Mouse (Mus musculus) limb, embryonic 14.5 days (tissue): ENCODE measurements around the gene Spaca6. TPM values are rescaled to one million over a fixed set of nuclear protein-coding genes. Genes with fewer than 3 reads are reported as not detected.

Source experiments
- ATAC-seq: fragments of 200-750 bp; cut with Nextera tagmentation; 2 replicates; pipeline ENCODE4 v1.8.0; 2017; ENCODE audit warnings: low read depth, moderate number of reproducible peaks, moderate TSS enrichment; ENCODE audit not compliant: low FRiP score
- DNase-seq: peaks from one replicate; pipeline ENCODE4 v3.0.0-alpha.2; 2015; ENCODE audit warnings: low spot score
- H3K27ac ChIP-seq: fragments of 300-500 bp; sonication (generic); replicated peaks from 2 replicates; pipeline ENCODE4 v1.5.1; 2014; ENCODE audit warnings: low read depth, mild to moderate bottlenecking, low read length, moderate library complexity, mixed read lengths
- H3K27me3 ChIP-seq: fragments of 300-500 bp; sonication (generic); 2 replicates; pipeline ENCODE4 v1.6.1; 2014; ENCODE audit warnings: low read length, mixed read lengths; ENCODE audit not compliant: control insufficient read depth, insufficient read depth
- H3K36me3 ChIP-seq: fragments of 300-500 bp; sonication (generic); 2 replicates; pipeline ENCODE4 v1.6.1; 2014; ENCODE audit warnings: mild to moderate bottlenecking, low read length, moderate library complexity, mixed read lengths; ENCODE audit not compliant: control insufficient read depth, insufficient read depth
- H3K4me1 ChIP-seq: fragments of 300-500 bp; sonication (generic); 2 replicates; pipeline ENCODE4 v1.6.1; 2014; ENCODE audit warnings: antibody characterized with exemption, low read length, mixed read lengths; ENCODE audit not compliant: control insufficient read depth, insufficient read depth
- H3K4me2 ChIP-seq: fragments of 300-500 bp; sonication (generic); replicated peaks from 2 replicates; pipeline ENCODE4 v1.6.1; 2014; ENCODE audit warnings: low read depth, mild to moderate bottlenecking, low read length, moderate library complexity; ENCODE audit not compliant: severe bottlenecking
- H3K4me3 ChIP-seq: fragments of 300-500 bp; sonication (generic); replicated peaks from 2 replicates; pipeline ENCODE4 v1.5.1; 2014; ENCODE audit warnings: low read length
- H3K9ac ChIP-seq: fragments of 300-500 bp; sonication (generic); 2 replicates; pipeline ENCODE4 v1.6.1; 2014; ENCODE audit warnings: mild to moderate bottlenecking, low read depth, low read length, moderate library complexity; ENCODE audit not compliant: severe bottlenecking
- H3K9me3 ChIP-seq: fragments of 300-500 bp; sonication (generic); 2 replicates; pipeline ENCODE4 v1.6.1; 2016; ENCODE audit warnings: low read length; ENCODE audit not compliant: control insufficient read depth
- POLR2A ChIP-seq: fragments of 200-500 bp; IDR thresholded peaks from 2 replicates; pipeline ENCODE4 v1.8.0; 2012; ENCODE audit warnings: inconsistent platforms, mild to moderate bottlenecking, moderate library complexity, borderline replicate concordance; ENCODE audit not compliant: insufficient read depth, insufficient read length; ENCODE audit errors: extremely low read depth
- WGBS: fragments of 180-500 bp; shearing (Covaris S2); extraction: QIAGEN DNeasy Blood & Tissue Kit; methylation state at CpG from one replicate; pipeline ENCODE4 v1.1.7; 2014; 5-methylcytosine and 5-hydroxymethylcytosine counted together
- polyA plus RNA-seq, 2 experiments: library from polyadenylated mRNA; depleted of rRNA in 1 of 2; stranded (reverse) in 1 of 2; unstranded in 1 of 2; fragments of >200 nt; fragmentation: Nextera tagmentation in 1 of 2; extraction: Ambion mirVana in 1 of 2; gene quantifications; 2 replicates each; pipeline versions ENCODE4 v1.2.1 to v1.2.3; 2012 to 2014

Gene Spaca6
- polyA plus RNA-seq, 2 experiments = 23.6 to 125 TPM

DNA sequence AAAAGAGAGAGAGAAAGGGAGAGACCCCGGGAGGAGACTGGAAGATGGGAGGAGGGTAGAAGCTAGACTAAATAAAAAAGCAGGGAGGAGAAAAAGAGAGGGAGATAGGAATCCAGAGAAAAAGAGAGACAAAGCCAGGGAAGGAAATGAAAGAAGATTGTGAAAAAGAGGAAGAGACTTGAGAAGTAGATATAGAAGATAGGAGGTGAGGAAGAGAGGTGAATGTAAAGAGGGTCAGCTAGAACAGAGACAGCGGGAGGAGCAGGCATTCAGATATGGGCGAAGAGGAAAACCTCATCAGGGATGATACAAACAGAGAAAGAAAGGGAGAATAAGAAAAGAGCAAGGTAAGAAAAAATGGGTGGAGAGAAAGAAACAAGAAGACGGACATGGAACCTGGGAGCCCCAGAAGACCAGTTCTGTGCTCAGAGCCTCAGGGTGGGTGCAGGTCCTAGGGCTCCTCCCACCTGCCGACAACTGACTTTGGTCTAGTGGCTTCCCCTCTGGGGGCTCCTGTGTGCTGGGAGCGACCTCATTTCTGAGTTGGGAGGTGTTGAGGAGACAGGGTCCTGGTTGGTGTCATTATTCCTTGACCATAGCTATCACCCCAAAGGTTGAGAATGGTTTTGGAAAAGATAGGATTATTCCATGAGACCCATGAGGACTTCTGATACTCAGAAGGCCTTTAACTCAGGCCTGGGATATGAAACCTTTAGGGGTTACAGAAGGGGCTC, 2.3 kb downstream of the Spaca6 start:
- H3K4me3 ChIP-seq = peak overlapping the region; percentile 78
- DNase-seq (no peak), ATAC-seq (no peak)
- H3K36me3 ChIP-seq = peaks cover 38% of the 10 kb centered on the region
- peak overlapping the region; percentile 99 for H3K27ac ChIP-seq
- no peaks in the 10 kb centered on the region for H3K9me3 ChIP-seq
- WGBS = 3% methylated on average over 6 of the region's 6 CpGs
- H3K4me2 ChIP-seq = peak overlapping the region; percentile 75
- no peak for TF ChIP-seq POLR2A
- H3K4me1 ChIP-seq = peaks cover 33% of the 10 kb centered on the region
- H3K27me3 ChIP-seq = no peaks in the 10 kb centered on the region
- H3K9ac ChIP-seq = peak overlapping the region; percentile 93

GRCm38 (mm10) chr17:17829816-17830535, 3.0 kb downstream of the Spaca6 start:
- Histone ChIP-seq H3K9ac (peak overlapping the region; percentile 93), H3K27me3 (no peaks in the 10 kb centered on the region), H3K4me2 (peak overlapping the region; percentile 75), H3K9me3 (no peaks in the 10 kb centered on the region), H3K4me3 (peak overlapping the region; percentile 78), H3K36me3 (peaks cover 41% of the 10 kb centered on the region), H3K27ac (peak overlapping the region; percentile 99), H3K4me1 (peaks cover 40% of the 10 kb centered on the region)
- ATAC-seq (no peak), DNase-seq (no peak)
- no peak for TF ChIP-seq POLR2A
- 42% methylated on average over 23 of the region's 23 CpGs for WGBS

DNA sequence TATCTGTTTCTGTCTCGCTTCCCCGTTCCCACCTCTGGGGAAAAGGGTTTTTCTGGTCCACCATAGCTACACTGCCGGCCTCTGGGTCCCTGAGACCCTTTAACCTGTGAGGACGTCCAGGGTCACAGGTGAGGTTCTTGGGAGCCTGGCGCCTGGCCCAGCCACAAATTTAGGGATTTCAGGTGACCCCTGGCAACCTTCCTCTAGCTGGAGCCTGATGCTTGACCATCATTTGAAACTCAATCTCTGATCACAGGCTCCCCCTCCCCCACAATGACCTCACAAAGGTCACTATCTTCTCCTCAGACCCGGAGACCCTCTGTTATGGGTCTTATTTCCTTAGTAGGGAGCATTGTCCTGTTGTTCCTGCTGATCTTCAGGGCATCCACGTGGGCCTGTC, 3.8 kb downstream of the Spaca6 start:
- 77% methylated on average over 7 of the region's 7 CpGs for WGBS

DNA sequence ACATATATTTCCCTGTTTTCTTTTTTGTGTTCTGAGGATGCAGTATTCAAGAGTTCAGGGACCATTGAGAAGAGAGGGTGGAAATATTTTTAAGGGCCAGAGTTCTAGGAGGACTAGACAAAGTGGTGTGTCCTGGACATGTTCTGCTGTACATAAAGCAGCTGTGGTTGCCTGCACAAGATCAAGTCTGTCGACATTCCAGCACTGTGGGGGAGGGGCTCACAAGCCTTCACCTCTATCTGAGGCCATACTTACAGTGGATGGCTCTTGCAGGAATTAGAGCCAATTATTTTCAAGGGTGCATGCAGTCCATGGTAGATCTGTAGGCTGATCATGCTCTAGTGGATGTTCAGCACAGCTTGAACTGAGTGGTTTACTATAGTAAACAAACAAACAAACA, 7.9 kb downstream of the Spaca6 start:
- no peak for ATAC-seq
- no peaks in the 10 kb centered on the region for H3K27me3 ChIP-seq
- TF ChIP-seq POLR2A = no peak
- WGBS = 0% methylated on average over 1 of the region's 1 CpGs
- no peak overlapping the region for H3K4me3 ChIP-seq
- peaks cover 63% of the 10 kb centered on the region for H3K4me1 ChIP-seq
- no peak overlapping the region for H3K4me2 ChIP-seq
- peaks cover 77% of the 10 kb centered on the region for H3K36me3 ChIP-seq
- H3K27ac ChIP-seq = no peak overlapping the region
- no peak for DNase-seq
- no peak overlapping the region for H3K9ac ChIP-seq
- no peaks in the 10 kb centered on the region for H3K9me3 ChIP-seq

More for the DNA sequence above, 3.8 kb downstream of the Spaca6 start:
- Histone ChIP-seq H3K36me3 (peaks cover 47% of the 10 kb centered on the region), H3K9me3 (no peaks in the 10 kb centered on the region), H3K4me1 (peaks cover 44% of the 10 kb centered on the region), H3K4me2 (peak overlapping the region; percentile 75), H3K4me3 (peak overlapping the region; percentile 78), H3K27me3 (no peaks in the 10 kb centered on the region), H3K9ac (peak overlapping the region; percentile 93; the same call in 1 of the 2 replicates), H3K27ac (no peak overlapping the region)
- TF ChIP-seq POLR2A = no peak
- ATAC-seq (no peak), DNase-seq (no peak)

- no peak for TF ChIP-seq POLR2A
- WGBS = 68% methylated on average over 5 of the region's 5 CpGs
- no peak overlapping the region for H3K27ac ChIP-seq
- H3K9ac ChIP-seq = no peak overlapping the region
- no peaks in the 10 kb centered on the region for H3K9me3 ChIP-seq
- no peak for DNase-seq
- H3K4me1 ChIP-seq = peaks cover 51% of the 10 kb centered on the region
- H3K27me3 ChIP-seq = no peaks in the 10 kb centered on the region
- H3K4me2 ChIP-seq = no peak overlapping the region
- no peak overlapping the region for H3K4me3 ChIP-seq
- H3K36me3 ChIP-seq = peaks cover 82% of the 10 kb centered on the region
- no peak for ATAC-seq
Measured at GRCm38 (mm10) chr17:17836101-17836500, 9.1 kb downstream of the Spaca6 start.
